Mouse (Mus musculus) MEL (cell line): ENCODE data around the gene Smim24. TPM values are rescaled to one million over a fixed set of nuclear protein-coding genes. Genes with fewer than 3 reads are reported as not detected.

Source experiments
- DNase-seq: peaks from one replicate; pipeline ENCODE4 v3.0.0; 2011; ENCODE audit warnings: low read depth, low spot score
- H3K27ac ChIP-seq: 2 replicates; pipeline ENCODE4 v1.5.1; 2012; ENCODE audit warnings: low read depth, mild to moderate bottlenecking, control low read depth, low read length, moderate library complexity; ENCODE audit not compliant: control insufficient read depth
- H3K27me3 ChIP-seq, 2 experiments: fragments of 150-350 bp in 1 of 2; sonication (generic) in 1 of 2; 2 replicates each; pipeline ENCODE4 v1.6.1; 2012; ENCODE audit warnings: low read length in 2 of 2, mild to moderate bottlenecking in 2 of 2, improper control_type of control experiment in 1 of 2, moderate library complexity in 1 of 2; ENCODE audit not compliant: insufficient read depth in 2 of 2, control insufficient read depth in 1 of 2
- H3K36me3 ChIP-seq, 2 experiments: 2 replicates each; pipeline ENCODE4 v1.6.1; 2012 to 2014; ENCODE audit warnings: low read length in 2 of 2, improper control_type of control experiment in 1 of 2, inconsistent platforms in 1 of 2, mild to moderate bottlenecking in 1 of 2; ENCODE audit not compliant: insufficient read depth in 2 of 2, control insufficient read depth in 1 of 2
- H3K4me1 ChIP-seq, 2 experiments: fragments of 150-350 bp in 1 of 2; sonication (generic) in 1 of 2; 2 replicates each; pipeline ENCODE4 v1.6.1; 2012; ENCODE audit warnings: low read length in 2 of 2, improper control_type of control experiment in 1 of 2, mild to moderate bottlenecking in 1 of 2; ENCODE audit not compliant: insufficient read depth in 2 of 2, control insufficient read depth in 1 of 2
- H3K4me3 ChIP-seq, 2 experiments: fragments of 150-350 bp in 1 of 2; sonication (generic) in 1 of 2; 2 replicates each; pipeline ENCODE4 v1.5.1; 2012; ENCODE audit warnings: low read depth in 2 of 2, low read length in 2 of 2, mild to moderate bottlenecking in 2 of 2, moderate library complexity in 2 of 2, control low read depth in 1 of 2, improper control_type of control experiment in 1 of 2; ENCODE audit not compliant: control insufficient read depth in 1 of 2, insufficient read depth in 1 of 2
- H3K79me2 ChIP-seq: 2 replicates; pipeline ENCODE4 v1.6.1; 2012; ENCODE audit warnings: mild to moderate bottlenecking, low read length, moderate library complexity; ENCODE audit not compliant: control insufficient read depth, poor library complexity, insufficient read depth
- H3K9ac ChIP-seq: 2 replicates; pipeline ENCODE4 v1.6.1; 2012; ENCODE audit warnings: low read depth, mild to moderate bottlenecking, control low read depth, low read length, moderate library complexity; ENCODE audit not compliant: control insufficient read depth, poor library complexity, severe bottlenecking
- H3K9me3 ChIP-seq: fragments of 150-350 bp; sonication (generic); replicated peaks from 2 replicates; pipeline ENCODE4 v1.6.1; 2012; ENCODE audit warnings: mild to moderate bottlenecking, low read length, improper control_type of control experiment, moderate library complexity; ENCODE audit not compliant: insufficient read depth
- CTCF ChIP-seq, 3 experiments: IDR thresholded peaks in 2 of 3; conservative IDR thresholded peaks in 1 of 3; 2 replicates each; pipeline ENCODE4 v1.5.1; 2011 to 2012; ENCODE audit warnings: low read length in 3 of 3, low read depth in 2 of 3, mild to moderate bottlenecking in 2 of 3, improper control_type of control experiment in 1 of 3, inconsistent platforms in 1 of 3, mixed read lengths in 1 of 3, moderate library complexity in 1 of 3; ENCODE audit not compliant: control insufficient read depth in 1 of 3, insufficient read depth in 1 of 3, poor library complexity in 1 of 3, severe bottlenecking in 1 of 3
- E2F4 ChIP-seq: IDR thresholded peaks from 2 replicates; pipeline ENCODE4 v1.6.1; 2011; ENCODE audit warnings: low read depth, low read length, improper control_type of control experiment, borderline replicate concordance
- GATA1 ChIP-seq: IDR thresholded peaks from 2 replicates; pipeline ENCODE4 v1.6.1; 2011; ENCODE audit warnings: low read depth, low read length, improper control_type of control experiment
- HCFC1 ChIP-seq: IDR thresholded peaks from 2 replicates; pipeline ENCODE4 v1.6.1; 2012; ENCODE audit warnings: low read depth, mild to moderate bottlenecking, inconsistent platforms, low read length, improper control_type of control experiment, moderate library complexity
- JUND ChIP-seq: IDR thresholded peaks from 2 replicates; pipeline ENCODE4 v1.6.1; 2011; ENCODE audit warnings: low read depth, mild to moderate bottlenecking, improper control_type of control experiment, low read length
- MAFK ChIP-seq: IDR thresholded peaks from 2 replicates; pipeline ENCODE4 v1.6.1; 2011; ENCODE audit warnings: low read depth, mild to moderate bottlenecking, low read length, improper control_type of control experiment, borderline replicate concordance
- MAX ChIP-seq: IDR thresholded peaks from 2 replicates; pipeline ENCODE4 v1.6.1; 2011; ENCODE audit warnings: low read length, improper control_type of control experiment
- MXI1 ChIP-seq: IDR thresholded peaks from 2 replicates; pipeline ENCODE4 v1.6.1; 2011; ENCODE audit warnings: mild to moderate bottlenecking, low read depth, low read length, improper control_type of control experiment
- MYB ChIP-seq: IDR thresholded peaks from 2 replicates; pipeline ENCODE4 v1.6.1; 2011; ENCODE audit warnings: mild to moderate bottlenecking, low read depth, low read length, improper control_type of control experiment
- NELFE ChIP-seq: IDR thresholded peaks from 2 replicates; pipeline ENCODE4 v1.6.1; 2011; ENCODE audit warnings: low read depth, low read length, improper control_type of control experiment
- NRF1 ChIP-seq: IDR thresholded peaks from 2 replicates; pipeline ENCODE4 v1.6.1; 2014; ENCODE audit warnings: low read depth, mild to moderate bottlenecking, inconsistent platforms, low read length, improper control_type of control experiment, moderate library complexity; ENCODE audit not compliant: poor library complexity, insufficient read depth, severe bottlenecking
- POLR2A ChIP-seq, 2 experiments: IDR thresholded peaks; 2 replicates each; pipeline ENCODE4 v1.6.1; 2011 to 2012; ENCODE audit warnings: low read length in 2 of 2, mild to moderate bottlenecking in 2 of 2, control low read depth in 1 of 2, improper control_type of control experiment in 1 of 2, low read depth in 1 of 2, moderate library complexity in 1 of 2; ENCODE audit not compliant: control insufficient read depth in 1 of 2, insufficient read depth in 1 of 2, poor library complexity in 1 of 2
- TBP ChIP-seq: IDR thresholded peaks from 2 replicates; pipeline ENCODE4 v1.8.0; 2011; ENCODE audit warnings: low read depth, low read length, improper control_type of control experiment
- ZKSCAN1 ChIP-seq: IDR thresholded peaks from 2 replicates; pipeline ENCODE4 v1.6.1; 2012; ENCODE audit warnings: low read depth, mild to moderate bottlenecking, inconsistent platforms, low read length, improper control_type of control experiment, moderate library complexity
- ZNF384 ChIP-seq: IDR thresholded peaks from 2 replicates; pipeline ENCODE4 v1.6.1; 2012; ENCODE audit warnings: low read depth, mild to moderate bottlenecking, inconsistent platforms, low read length, improper control_type of control experiment
- polyA plus RNA-seq, 2 experiments: library from polyadenylated mRNA; stranded (reverse) in 1 of 2; unstranded in 1 of 2; fragments of >175 nt in 1 of 2; fragments of >200 nt in 1 of 2; gene quantifications; 2 replicates each; pipeline versions ENCODE4 v1.2.1 to v1.2.4; 2012; ENCODE audit warnings: low replicate concordance in 2 of 2, low read depth in 1 of 2; ENCODE audit not compliant: insufficient read length in 2 of 2, insufficient read depth in 1 of 2, missing spikeins in 1 of 2
- total RNA-seq: library from RNA; depleted of rRNA; stranded (reverse); fragments of 300-350 nt; gene quantifications from 2 replicates; pipeline ENCODE4 v1.2.3, GENCODE M21; 2012

The Smim24 gene
- total and polyA plus RNA-seq, 3 experiments: 6.7 to 29.5 TPM; not detected in 1

- Histone ChIP-seq H3K9ac (peak overlapping the region; percentile 81), H3K27me3 (no peaks in the 10 kb centered on the region), H3K4me1 (peaks cover 0 to 9% of the 10 kb centered on the region in 2 experiments; a peak in 2 of 4 replicates), H3K9me3 (no peaks in the 10 kb centered on the region), H3K27ac (peak overlapping the region; percentile 11; the same call in 1 of the 2 replicates), H3K4me3 (peak overlapping the region; percentile 66 to 91), H3K79me2 (peaks cover 7% of the 10 kb centered on the region), H3K36me3 (peaks cover 0 to 3% of the 10 kb centered on the region in 2 experiments; a peak in 1 of 4 replicates)
- DNase-seq: peak; percentile 50
- TF ChIP-seq ZKSCAN1 (no peak), MXI1 (peak; percentile 62)
Observed at GRCm38 (mm10) chr10:81426081-81426671, 33.3 kb downstream of the Smim24 start.

GRCm38 (mm10) chr10:81426897-81427296 is 34.0 kb downstream of the Smim24 start:
- peak; percentile 38; the same call in 1 of the 2 replicates for TF ChIP-seq HCFC1
- TF ChIP-seq ZNF384: peak; percentile 64
- TF ChIP-seq E2F4: no peak
- no peak for TF ChIP-seq CTCF (IDR thresholded peaks at IDR 0.05 in 2 of 3, conservative IDR thresholded peaks at IDR 0.05 in 1 of 3; ENCODE audit: control insufficient read depth in 1 of 3, insufficient read depth in 1 of 3, low read depth in 2 of 3, low read length in 3 of 3, poor library complexity in 1 of 3, severe bottlenecking in 1 of 3)
- peak; percentile 46 for TF ChIP-seq NELFE
- 0 out of 2 replicates have a peak, but pooled peaks have one; percentile 10 for TF ChIP-seq NRF1
- TF ChIP-seq JUND: no peak
- peak; percentile 31 to 40; a peak in 1 of 4 replicates for TF ChIP-seq POLR2A (IDR thresholded peaks at IDR 0.05; ENCODE audit: control insufficient read depth in 1 of 2, insufficient read depth in 1 of 2, low read depth in 1 of 2, low read length in 2 of 2, poor library complexity in 1 of 2)
- no peak for TF ChIP-seq MAFK
- TF ChIP-seq GATA1: no peak
- no peak for TF ChIP-seq MYB
- TF ChIP-seq, all 39 proteins: peak for 5
- Histone ChIP-seq H3K36me3 (peaks cover 0 to 3% of the 10 kb centered on the region in 2 experiments; a peak in 1 of 4 replicates), H3K4me1 (peaks cover 0 to 9% of the 10 kb centered on the region in 2 experiments; a peak in 2 of 4 replicates), H3K27me3 (no peaks in the 10 kb centered on the region), H3K9me3 (no peaks in the 10 kb centered on the region), H3K27ac (peak overlapping the region; percentile 11), H3K79me2 (peaks cover 7% of the 10 kb centered on the region), H3K9ac (peak overlapping the region; percentile 81), H3K4me3 (peak overlapping the region; percentile 66 to 91)
- DNase-seq: peak; percentile 64

GRCm38 (mm10) chr10:81427327-81427726 is 34.5 kb downstream of the Smim24 start:
- Histone ChIP-seq H3K9me3 (no peaks in the 10 kb centered on the region), H3K27me3 (no peaks in the 10 kb centered on the region), H3K27ac (no peak overlapping the region), H3K4me3 (peak overlapping the region; percentile 66 to 91), H3K9ac (peak overlapping the region; percentile 53), H3K79me2 (peaks cover 7% of the 10 kb centered on the region), H3K4me1 (peaks cover 0 to 12% of the 10 kb centered on the region in 2 experiments; a peak in 2 of 4 replicates), H3K36me3 (peaks cover 0 to 3% of the 10 kb centered on the region in 2 experiments; a peak in 1 of 4 replicates)
- no peak for TF ChIP-seq ZKSCAN1
- no peak for TF ChIP-seq TBP
- no peak for TF ChIP-seq MAX
- DNase-seq: no peak
